Mouse (Mus musculus): ENCODE data around the gene Gm11060.

DNA sequence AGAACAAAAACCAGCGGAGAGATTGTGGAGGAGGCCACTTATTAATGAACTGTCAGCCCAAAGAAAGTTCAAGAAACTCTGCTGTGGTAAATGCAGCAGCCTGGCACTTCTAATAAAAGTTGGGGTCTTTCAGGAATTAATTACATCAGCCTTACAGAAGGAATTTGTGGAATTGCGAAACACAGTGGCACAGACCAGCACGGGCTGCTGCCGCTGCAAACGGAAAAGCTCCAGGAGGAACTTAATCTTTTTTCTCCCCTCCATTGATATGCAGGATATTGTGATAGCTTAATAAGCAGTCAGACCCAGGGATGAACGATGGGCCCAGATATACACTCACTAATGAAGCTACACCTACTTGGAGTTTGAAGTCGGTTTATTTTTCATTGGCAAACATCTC lies 49.6 kb downstream of the Gm11060 start:
- TF ChIP-seq TAL1 (conservative IDR thresholded peaks at IDR 0.05; ENCODE audit: low read depth, low read length) (no peak), CTCF (IDR thresholded peaks at IDR 0.05; ENCODE audit: low read depth, low read length) (no peak), GATA1 (IDR thresholded peaks at IDR 0.05; ENCODE audit: borderline replicate concordance, low read length) (no peak)
